Comparison of ENCODE assay signal across 16 mouse cellular contexts in genomic region chr11:67039799-67040198, GRCm38 (mm10). TPM values are rescaled to one million over a fixed set of nuclear protein-coding genes. Genes with fewer than 3 reads are reported as not detected.
DNase-seq lines count a peak whose midpoint lies in the region; TF ChIP-seq lines count a peak whose summit lies in the region.
"Had no signal": no experiment of that assay in that cellular context is flagged by ENCODE, and none has a peak within 500 bp of the region (broad histone marks: within the 10 kb centered on the region; RNA-seq: fewer than 3 reads in every experiment).

No protein-coding gene starts in this region.

- peak; percentile 59 for TF ChIP-seq CTCF in layer of hippocampus, adult 2 months (conservative IDR thresholded peaks at IDR 0.05)

- no peak overlapping the region for H3K27ac ChIP-seq in layer of hippocampus, adult 2 months
- H3K27ac ChIP-seq: hindbrain, embryonic 10.5 days; liver, embryonic 13.5 days had no signal

- no peak overlapping the region for H3K4me3 ChIP-seq in layer of hippocampus, adult 2 months
- H3K4me3 ChIP-seq: erythroblast, embryonic 14.5 days; hindbrain, embryonic 10.5 days; liver, embryonic 13.5 days; myocyte had no signal

- no peak for DNase-seq in layer of hippocampus, adult 2 months (ENCODE audit: low spot score in 2 of 2)
- DNase-seq in layer of hippocampus, adult 11-12 months (ENCODE audit: low spot score), result no peak
- DNase-seq in thymus, postnatal 4 days, result peak; percentile 44
- DNase-seq in thymus, postnatal 36 days, result no peak
- DNase-seq in R1 (ENCODE audit: low read depth, low spot score), result peak; percentile 73
- DNase-seq in cerebellum, adult 11 months, result no peak
- DNase-seq in Muller cell, postnatal 12 days (ENCODE audit: inconsistent ontology term), result no peak
- DNase-seq in gastrocnemius, postnatal 36 days, result no peak
- DNase-seq: cerebellum, adult 8-10 months; gastrocnemius, postnatal 14 days; kidney, adult 11 months; liver, embryonic 13.5 days; thymus, adult 18-20 months had no signal

- intact Hi-C loops in gastrocnemius, postnatal 36 days (cut with DNase I), result no loop called here

RNA-seq across cellular contexts. Expression of gene Adprm, which starts 12.6 kb away (rescaled TPM):
- total RNA-seq in layer of hippocampus, adult 2 months (2021), result 10 to 100 TPM; 27.7 to 29.3 TPM
- total RNA-seq in gastrocnemius, postnatal 36 days (2021), result 1 to 10 TPM; 6.5 to 8.2 TPM

RNA-seq across cellular contexts. Expression of gene Sco1, which starts 12.7 kb away (rescaled TPM):
- 10 to 100 TPM in 1 of 2 experiments, 1 to 10 TPM in 1; 9.4 to 10.6 TPM for total RNA-seq in layer of hippocampus, adult 2 months (2021)
- total RNA-seq in gastrocnemius, postnatal 36 days (2021), result 1 to 10 TPM; 6.6 to 6.7 TPM

RNA-seq across cellular contexts. Expression of gene Tmem220, which starts 14.8 kb away (rescaled TPM):
- total RNA-seq in layer of hippocampus, adult 2 months (2021), result under 1 TPM; 0.44 to 0.95 TPM
- under 1 TPM; 0.49 to 0.64 TPM for total RNA-seq in gastrocnemius, postnatal 36 days (2021)

RNA-seq across cellular contexts. Expression of gene Myh3, which starts 38.3 kb away (rescaled TPM):
- under 1 TPM; 0.67 to 0.91 TPM for total RNA-seq in layer of hippocampus, adult 2 months (2021)
- 10 to 100 TPM in 1 of 2 experiments, 1 to 10 TPM in 1; 7.7 to 11.8 TPM for total RNA-seq in gastrocnemius, postnatal 36 days (2021)

Comparison
In these comparisons a context has a peak if more than half of its experiments do, and no peak if none do; other contexts are left out.
1. DNase-seq: peak in thymus, postnatal 4 days (single experiment) and R1 (single experiment); none in layer of hippocampus, adult 2 months (0 of 2), layer of hippocampus, adult 11-12 months (single experiment), thymus, postnatal 36 days (0 of 2), cerebellum, adult 11 months (single experiment), Muller cell, postnatal 12 days (single experiment) and gastrocnemius, postnatal 36 days (0 of 2).